Mouse (Mus musculus) intestine, embryonic 14.5 days (tissue): ENCODE data around the gene Zfp775. TPM values are rescaled to one million over a fixed set of nuclear protein-coding genes. Genes with fewer than 3 reads are reported as not detected.

Experiments used
- ATAC-seq: fragments of 200-750 bp; cut with Nextera tagmentation; replicated peaks from 2 replicates; pipeline ENCODE4 v1.8.0; 2017; ENCODE audit warnings: low read depth, moderate number of reproducible peaks, moderate TSS enrichment, moderate library complexity; ENCODE audit not compliant: low FRiP score, low TSS enrichment
- DNase-seq: peaks from one replicate; pipeline ENCODE4 v3.0.0-alpha.2; 2018; ENCODE audit warnings: low spot score
- H3K27ac ChIP-seq: fragments of 300-500 bp; sonication (generic); 2 replicates; pipeline ENCODE4 v1.5.1; 2014; ENCODE audit warnings: low read depth, mild to moderate bottlenecking, control low read depth
- H3K27me3 ChIP-seq: fragments of 300-500 bp; sonication (generic); replicated peaks from 2 replicates; pipeline ENCODE4 v1.6.1; 2014; ENCODE audit warnings: low read length, control low read depth; ENCODE audit not compliant: control insufficient read depth, insufficient read depth
- H3K36me3 ChIP-seq: fragments of 300-500 bp; sonication (generic); 2 replicates; pipeline ENCODE4 v1.6.1; 2014; ENCODE audit warnings: low read length, control low read depth; ENCODE audit not compliant: control insufficient read depth, insufficient read depth
- H3K4me1 ChIP-seq: fragments of 300-500 bp; sonication (generic); replicated peaks from 2 replicates; pipeline ENCODE4 v1.6.1; 2014; ENCODE audit warnings: low read length, control low read depth, mixed read lengths; ENCODE audit not compliant: control insufficient read depth, insufficient read depth
- H3K4me2 ChIP-seq: fragments of 300-500 bp; sonication (generic); 2 replicates; pipeline ENCODE4 v1.6.1; 2014; ENCODE audit warnings: low read length
- H3K4me3 ChIP-seq: fragments of 300-500 bp; sonication (generic); 2 replicates; pipeline ENCODE4 v1.5.1; 2014; ENCODE audit warnings: low read depth, low read length, control low read depth, mixed read lengths
- H3K9ac ChIP-seq: fragments of 300-500 bp; sonication (generic); 2 replicates; pipeline ENCODE4 v1.6.1; 2014; ENCODE audit warnings: mild to moderate bottlenecking, low read length
- H3K9me3 ChIP-seq: fragments of 300-500 bp; sonication (generic); 2 replicates; pipeline ENCODE4 v1.6.1; 2016; ENCODE audit warnings: low read length, control low read depth; ENCODE audit not compliant: control insufficient read depth
- WGBS: fragments of 180-500 bp; shearing (Covaris S2); extraction: QIAGEN DNeasy Blood & Tissue Kit; methylation state at CpG from one replicate; pipeline ENCODE4 v1.1.7; 2014; 5-methylcytosine and 5-hydroxymethylcytosine counted together
- polyA plus RNA-seq: library from polyadenylated mRNA; unstranded; fragments of >200 nt; fragmentation: Nextera tagmentation; extraction: Ambion mirVana; gene quantifications from 2 replicates; pipeline ENCODE4 v1.2.1, GENCODE M21; 2014

The Zfp775 gene
- polyA plus RNA-seq, 1 experiment from 2014 or later: 8.3 TPM

DNA sequence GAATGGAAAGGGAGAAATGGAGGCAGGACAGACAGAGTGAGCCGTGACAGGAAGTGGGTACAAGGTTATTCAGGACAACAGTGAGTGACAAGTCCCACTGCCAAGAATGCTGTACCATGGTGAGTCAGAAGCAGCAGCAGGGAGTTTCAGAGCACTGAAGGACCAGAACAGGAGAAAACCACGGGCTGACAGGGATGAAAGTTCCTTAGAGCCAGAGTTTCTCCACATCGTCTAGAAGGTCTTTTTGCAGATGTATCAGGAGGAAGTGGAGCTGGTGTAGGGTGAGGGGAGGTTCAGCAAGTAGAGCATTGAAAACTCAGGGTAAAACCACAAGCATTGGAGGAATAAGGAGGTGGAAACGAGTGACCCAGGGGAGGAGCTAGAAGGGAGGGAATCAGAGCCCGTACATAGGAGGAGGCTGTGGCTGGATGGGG lies 22.6 kb upstream of the Zfp775 start:
- no peaks in the 10 kb centered on the region for H3K9me3 ChIP-seq
- H3K36me3 ChIP-seq: no peaks in the 10 kb centered on the region
- 27% methylated on average over 5 of the region's 5 CpGs for WGBS
- H3K27ac ChIP-seq: peak overlapping the region; percentile 24; the same call in 1 of the 2 replicates
- ATAC-seq: no peak
- no peak overlapping the region; the same call in 1 of the 2 replicates for H3K4me2 ChIP-seq
- H3K27me3 ChIP-seq: no peaks in the 10 kb centered on the region
- no peak overlapping the region for H3K9ac ChIP-seq
- no peak for DNase-seq
- H3K4me3 ChIP-seq: no peak overlapping the region
- no peaks in the 10 kb centered on the region for H3K4me1 ChIP-seq

- DNase-seq: no peak
- H3K27ac ChIP-seq: no peak overlapping the region
- no peaks in the 10 kb centered on the region for H3K27me3 ChIP-seq
- no peak overlapping the region for H3K4me2 ChIP-seq
- no peak for ATAC-seq
- H3K4me1 ChIP-seq: no peaks in the 10 kb centered on the region
- no peak overlapping the region for H3K4me3 ChIP-seq
- H3K9me3 ChIP-seq: no peaks in the 10 kb centered on the region
- H3K9ac ChIP-seq: no peak overlapping the region
- WGBS: 46% methylated on average over 3 of the region's 3 CpGs
- no peaks in the 10 kb centered on the region for H3K36me3 ChIP-seq
Observed at GRCm38 (mm10) chr6:48581257-48581656, 20.6 kb upstream of the Zfp775 start.

GRCm38 (mm10) chr6:48582037-48582436 lies 19.8 kb upstream of the Zfp775 start:
- DNase-seq: peak; percentile 67
- Histone ChIP-seq H3K4me1 (no peaks in the 10 kb centered on the region), H3K27ac (no peak overlapping the region), H3K4me2 (no peak overlapping the region), H3K9ac (no peak overlapping the region), H3K36me3 (no peaks in the 10 kb centered on the region), H3K27me3 (no peaks in the 10 kb centered on the region), H3K9me3 (no peaks in the 10 kb centered on the region), H3K4me3 (no peak overlapping the region)
- 0 out of 2 replicates have a peak, but pooled peaks have one; percentile 47 for ATAC-seq
- WGBS: 84% methylated on average over 3 of the region's 3 CpGs

DNA sequence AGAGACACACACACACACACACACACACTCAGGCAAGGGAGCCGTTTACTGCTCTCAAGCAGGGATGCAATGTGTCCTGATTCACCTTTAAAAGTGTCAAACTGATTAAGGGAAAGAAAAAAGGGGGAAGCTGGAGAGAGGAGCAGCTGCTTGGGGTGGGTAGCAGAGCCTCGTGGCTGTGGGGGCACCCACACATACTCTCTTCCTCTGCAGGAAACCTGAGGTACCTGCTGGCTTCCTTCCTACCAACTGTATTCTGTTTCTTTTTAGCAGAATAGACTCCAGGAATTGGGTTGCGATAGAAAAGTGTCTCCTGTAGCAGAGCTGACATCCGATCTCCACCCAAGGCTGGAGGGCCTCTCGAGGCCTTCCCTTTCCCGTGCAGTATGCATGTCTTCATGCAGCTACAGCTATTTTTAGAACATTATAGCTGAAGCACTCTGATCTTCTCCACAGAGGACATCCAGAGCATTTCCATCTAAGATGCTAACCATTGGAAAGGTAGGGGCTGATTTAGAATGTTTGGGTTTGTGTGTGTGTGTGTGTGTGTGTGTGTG lies 12.6 kb upstream of the Zfp775 start, which contains the start of gene Gm45021:
Gene Gm45021 (plus strand): TSS at position 417 of the 557 bp plus-strand sequence.
- Histone ChIP-seq H3K27me3 (no peaks in the 10 kb centered on the region), H3K36me3 (no peaks in the 10 kb centered on the region), H3K9ac (no peak within 1 kb of the TSS), H3K27ac (no peak within 1 kb of the TSS), H3K4me3 (no peak within 1 kb of the TSS), H3K4me1 (0 out of 2 replicates have a peak, but pooled peaks cover 4% of the 10 kb centered on the region), H3K4me2 (no peak within 1 kb of the TSS), H3K9me3 (no peaks in the 10 kb centered on the region)
- WGBS: 42% methylated on average over 6 of the region's 6 CpGs
- ATAC-seq (no peak), DNase-seq (no peak)

DNA sequence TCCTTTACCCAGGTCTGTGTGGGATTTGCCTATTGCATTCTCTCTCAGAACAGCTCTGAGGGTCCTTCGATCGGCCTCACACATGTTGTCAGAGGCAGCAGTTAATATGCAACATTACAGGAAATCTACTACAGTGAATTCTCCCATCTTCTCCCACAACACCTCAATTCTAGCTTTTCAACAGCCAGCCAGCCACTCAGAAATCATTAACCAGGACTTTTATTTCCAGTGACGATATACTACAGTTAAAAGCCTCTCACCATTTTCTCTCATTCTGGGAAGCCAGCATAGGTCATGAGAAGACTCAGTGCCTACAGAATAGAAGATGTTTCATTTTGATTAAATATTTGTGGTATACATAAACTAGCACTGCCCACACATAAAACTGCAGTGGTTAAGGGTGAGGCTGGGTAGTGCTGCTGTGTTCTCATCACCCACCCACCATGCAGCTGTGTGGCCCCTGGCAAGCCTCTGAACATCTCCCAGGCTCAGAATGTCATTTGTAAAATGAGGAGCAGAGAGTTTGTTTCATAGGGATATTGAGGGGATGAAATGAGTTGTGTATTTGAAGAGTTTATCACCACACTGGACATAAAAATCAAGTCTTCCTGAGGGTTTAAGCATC lies 10.5 kb upstream of the Zfp775 start:
- ATAC-seq (no peak), DNase-seq (no peak)
- H3K4me3 ChIP-seq: no peak overlapping the region
- peaks cover 11% of the 10 kb centered on the region for H3K9me3 ChIP-seq
- H3K27me3 ChIP-seq: no peaks in the 10 kb centered on the region
- peaks cover 11% of the 10 kb centered on the region; the same call in 1 of the 2 replicates for H3K4me1 ChIP-seq
- no peak overlapping the region for H3K9ac ChIP-seq
- H3K4me2 ChIP-seq: no peak overlapping the region
- H3K36me3 ChIP-seq: peaks cover 9% of the 10 kb centered on the region
- H3K27ac ChIP-seq: no peak overlapping the region
- 85% methylated on average over 3 of the region's 3 CpGs for WGBS

DNA sequence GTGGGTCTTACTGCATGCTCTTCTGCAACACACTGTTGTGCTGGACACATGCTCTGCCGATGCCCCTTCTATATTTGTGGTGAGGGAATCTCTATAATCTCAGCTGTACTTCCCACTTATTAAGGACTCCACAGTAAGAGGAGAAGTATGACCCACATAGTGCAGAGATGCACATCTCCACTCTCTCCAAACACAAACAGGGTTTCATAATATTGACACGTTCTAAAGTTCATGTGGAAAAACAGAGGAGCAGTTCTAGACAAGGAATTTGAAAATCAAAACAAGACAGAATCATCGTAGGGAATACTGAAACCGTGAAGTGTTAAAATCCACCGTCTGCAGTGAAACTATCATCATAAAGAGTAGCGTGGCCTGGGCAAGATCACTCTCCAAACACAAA lies 10.0 kb upstream of the Zfp775 start:
- H3K4me1 ChIP-seq: peaks cover 11% of the 10 kb centered on the region; the same call in 1 of the 2 replicates
- H3K36me3 ChIP-seq: peaks cover 14% of the 10 kb centered on the region
- no peak overlapping the region for H3K4me3 ChIP-seq
- H3K4me2 ChIP-seq: no peak overlapping the region
- ATAC-seq (no peak), DNase-seq (no peak)
- H3K27ac ChIP-seq: no peak overlapping the region
- no peaks in the 10 kb centered on the region for H3K27me3 ChIP-seq
- 87% methylated on average over 6 of the region's 6 CpGs for WGBS
- H3K9ac ChIP-seq: no peak overlapping the region
- H3K9me3 ChIP-seq: peaks cover 16% of the 10 kb centered on the region

- Histone ChIP-seq H3K27ac (peak within 1 kb of the TSS; percentile 79), H3K4me1 (peaks cover 11% of the 10 kb centered on the region; the same call in 1 of the 2 replicates), H3K27me3 (no peaks in the 10 kb centered on the region), H3K4me2 (peak within 1 kb of the TSS; percentile 70), H3K36me3 (peaks cover 30% of the 10 kb centered on the region), H3K9me3 (peaks cover 32% of the 10 kb centered on the region), H3K9ac (peak within 1 kb of the TSS; percentile 83), H3K4me3 (peak within 1 kb of the TSS; percentile 75)
- DNase-seq (peak; percentile 95), ATAC-seq (peak; percentile 93)
- WGBS: 7% methylated on average over 45 of the region's 45 CpGs
Observed at GRCm38 (mm10) chr6:48593158-48594042, 8.5 kb upstream of the Zfp775 start, which contains the start of the genes Repin1 and Gm44965. TSS of gene Repin1 (plus strand) at chr6:48593883. TSS of gene Gm44965 (plus strand) at chr6:48593941.

GRCm38 (mm10) chr6:48594043-48594738 lies 7.7 kb upstream of the Zfp775 start:
- peak; percentile 47 for ATAC-seq
- peak overlapping the region; percentile 79 for H3K27ac ChIP-seq
- peaks cover 32% of the 10 kb centered on the region for H3K9me3 ChIP-seq
- peak overlapping the region; percentile 83 for H3K9ac ChIP-seq
- peak overlapping the region; percentile 70 for H3K4me2 ChIP-seq
- H3K27me3 ChIP-seq: no peaks in the 10 kb centered on the region
- peaks cover 38% of the 10 kb centered on the region for H3K36me3 ChIP-seq
- WGBS: 2% methylated on average over 29 of the region's 41 CpGs
- H3K4me1 ChIP-seq: peaks cover 11% of the 10 kb centered on the region; the same call in 1 of the 2 replicates
- DNase-seq: peak; percentile 85
- peak overlapping the region; percentile 75 for H3K4me3 ChIP-seq
